Mouse (Mus musculus) testis, adult 2 months (tissue): ENCODE results near the gene Nr1d1. TPM values are rescaled to one million over a fixed set of nuclear protein-coding genes. Genes with fewer than 3 reads are reported as not detected.

ENCODE experiments used
- H3K27ac ChIP-seq: fragments of 200-500 bp; 2 replicates; pipeline ENCODE4 v1.5.1; 2012; ENCODE audit warnings: low read depth, low read length; ENCODE audit not compliant: control insufficient read depth, insufficient read depth
- H3K27me3 ChIP-seq: fragments of 200-500 bp; 2 replicates; pipeline ENCODE4 v1.6.1; 2012; ENCODE audit warnings: mild to moderate bottlenecking, low read length, moderate library complexity; ENCODE audit not compliant: control insufficient read depth, insufficient read depth
- H3K36me3 ChIP-seq: fragments of 200-500 bp; 2 replicates; pipeline ENCODE4 v1.6.1; 2012; ENCODE audit warnings: mild to moderate bottlenecking, low read length; ENCODE audit not compliant: control insufficient read depth, insufficient read depth
- H3K4me1 ChIP-seq: fragments of 200-500 bp; 2 replicates; pipeline ENCODE4 v1.6.1; 2012; ENCODE audit warnings: low read length; ENCODE audit not compliant: control insufficient read depth, insufficient read depth
- H3K4me3 ChIP-seq: fragments of 200-500 bp; 2 replicates; pipeline ENCODE4 v1.5.1; 2012; ENCODE audit warnings: low read depth, mild to moderate bottlenecking, low read length, moderate library complexity, mixed read lengths; ENCODE audit not compliant: control insufficient read depth
- CTCF ChIP-seq: fragments of 200-500 bp; IDR thresholded peaks from 2 replicates; pipeline ENCODE4 v1.5.1; 2012; ENCODE audit warnings: low read depth, mild to moderate bottlenecking, inconsistent platforms, low read length, moderate library complexity; ENCODE audit not compliant: control insufficient read depth, insufficient read depth, insufficient replicate concordance
- POLR2A ChIP-seq: fragments of 200-500 bp; IDR thresholded peaks from 2 replicates; pipeline ENCODE4 v1.6.1; 2012; ENCODE audit warnings: low read depth, mild to moderate bottlenecking, inconsistent platforms, low read length, moderate library complexity; ENCODE audit not compliant: control insufficient read depth
- polyA plus RNA-seq: library from polyadenylated mRNA; depleted of rRNA; stranded (reverse); fragments of >200 nt; gene quantifications from 2 replicates; pipeline ENCODE4 v1.2.3, GENCODE M21; 2012; rRNA removed

Nr1d1 gene
- 34.7 and 38.6 TPM in 2 replicates for polyA plus RNA-seq

DNA sequence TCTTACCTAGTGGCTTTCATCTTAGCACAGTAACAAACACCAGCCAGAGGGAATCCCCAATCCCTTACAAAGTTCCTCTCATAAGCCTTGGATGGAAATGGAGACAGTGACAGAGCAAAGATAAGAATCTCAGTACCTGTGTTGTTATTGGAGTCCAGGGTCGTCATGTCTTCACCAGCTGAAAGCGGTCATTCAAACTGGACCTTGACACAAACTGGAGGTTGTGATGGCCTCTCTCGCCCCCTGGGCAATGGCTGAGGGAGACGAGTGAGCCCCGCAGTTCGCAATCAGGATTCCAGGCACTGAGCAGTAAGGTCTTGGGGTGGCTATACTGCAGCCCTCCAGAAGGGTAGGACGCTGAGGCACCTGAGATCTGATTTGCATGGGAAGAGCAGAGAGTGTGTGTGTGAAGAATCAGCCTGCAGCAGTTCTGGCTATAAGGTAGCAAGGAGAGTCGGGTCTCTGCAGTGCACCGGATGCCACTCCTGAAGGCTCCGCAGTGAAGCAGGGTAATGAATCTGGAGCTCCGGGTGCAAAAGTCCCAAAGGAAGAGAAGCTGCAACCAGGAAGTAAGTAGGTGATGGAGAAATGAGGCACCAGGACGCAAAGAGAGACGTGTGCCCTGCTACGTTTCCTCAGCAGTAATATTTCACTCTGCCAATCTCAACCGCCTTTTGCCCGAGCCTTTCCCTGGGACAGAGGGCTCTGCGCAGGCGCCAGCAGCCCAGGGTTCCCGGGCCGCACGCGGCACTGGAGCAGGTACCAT is at the start of gene Nr1d1:
Gene Nr1d1 (minus strand): TSS at position 752 of the 766 bp plus-strand sequence.
- Histone ChIP-seq H3K27me3 (no peaks in the 10 kb centered on the region), H3K4me1 (peaks cover 35% of the 10 kb centered on the region), H3K36me3 (no peaks in the 10 kb centered on the region), H3K27ac (peak within 1 kb of the TSS; percentile 94), H3K4me3 (peak within 1 kb of the TSS; percentile 89)
- peak; percentile 55 for TF ChIP-seq POLR2A
- TF ChIP-seq CTCF = no peak

DNA sequence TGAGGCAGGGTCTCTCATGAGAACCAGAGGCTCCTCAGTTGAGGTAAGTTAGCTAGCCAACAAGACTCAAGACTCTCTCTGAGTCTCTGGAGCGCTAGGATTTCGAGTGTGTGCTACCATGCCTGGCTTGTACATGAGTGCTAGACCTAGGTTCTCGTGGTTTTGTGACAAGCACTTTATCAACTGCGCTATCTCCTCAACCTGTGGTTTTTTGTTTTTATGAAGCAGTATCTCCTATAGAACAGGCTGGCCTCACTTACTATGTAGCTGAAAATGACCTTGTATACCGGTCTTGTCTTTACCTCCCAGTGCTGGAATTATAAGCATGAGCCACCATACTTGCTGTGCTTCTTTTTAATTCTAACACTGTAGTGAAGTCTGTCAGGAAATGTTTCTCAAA is 45.8 kb upstream of the Nr1d1 start:
- H3K4me3 ChIP-seq = no peak overlapping the region
- no peak for TF ChIP-seq POLR2A
- no peak for TF ChIP-seq CTCF
- H3K27ac ChIP-seq = no peak overlapping the region
- peaks cover 6% of the 10 kb centered on the region for H3K36me3 ChIP-seq
- H3K4me1 ChIP-seq = no peaks in the 10 kb centered on the region
- H3K27me3 ChIP-seq = no peaks in the 10 kb centered on the region

DNA sequence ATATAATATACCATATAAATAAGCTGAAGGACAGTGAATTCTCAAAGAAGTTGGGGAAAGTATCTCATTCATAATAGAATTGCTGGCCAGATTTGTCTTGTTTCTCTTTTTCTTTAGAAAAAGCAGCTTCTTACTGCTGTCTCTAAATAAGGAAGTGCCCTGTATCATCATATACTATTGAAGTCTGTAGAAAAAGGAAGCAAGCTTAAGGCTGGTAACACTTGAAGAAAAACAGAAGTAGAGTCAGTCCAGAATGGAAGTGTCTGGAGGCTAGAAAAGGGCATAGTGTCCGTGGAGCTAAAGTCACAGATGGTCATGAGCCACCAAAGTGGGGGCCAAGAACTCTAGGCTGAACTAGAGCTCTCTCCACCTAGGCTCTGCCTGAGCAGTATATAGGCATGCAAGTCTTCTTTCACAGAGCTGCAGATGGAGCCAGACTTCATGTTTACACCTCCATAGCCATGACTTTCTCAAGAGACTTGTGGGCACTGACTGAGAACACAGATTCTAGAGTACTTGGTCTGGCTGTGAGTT is 41.6 kb upstream of the Nr1d1 start:
- Histone ChIP-seq H3K4me3 (no peak overlapping the region), H3K36me3 (peaks cover 4% of the 10 kb centered on the region), H3K27me3 (no peaks in the 10 kb centered on the region), H3K27ac (no peak overlapping the region), H3K4me1 (no peaks in the 10 kb centered on the region)
- TF ChIP-seq CTCF (no peak), POLR2A (no peak)

DNA sequence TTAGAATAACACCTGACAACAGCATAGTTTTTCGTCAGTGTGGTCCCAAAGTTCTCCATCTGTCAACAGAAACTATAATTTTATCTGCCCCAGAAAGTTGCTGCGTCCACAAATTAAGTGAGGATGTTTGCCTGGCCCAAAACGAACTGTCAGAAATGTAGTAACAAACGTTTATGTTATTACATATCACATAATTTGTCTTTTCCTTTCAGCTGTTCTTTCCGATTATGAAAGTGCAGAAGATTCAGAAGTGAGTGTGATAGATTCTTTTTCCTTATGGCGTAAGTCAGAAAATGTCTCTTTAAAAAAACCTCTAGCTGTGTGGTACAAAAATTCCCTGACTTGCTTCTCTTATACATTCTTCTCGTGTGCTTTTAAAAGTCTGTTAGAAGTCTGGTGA is 35.6 kb upstream of the Nr1d1 start:
- Histone ChIP-seq H3K27me3 (no peaks in the 10 kb centered on the region), H3K36me3 (peaks cover 3% of the 10 kb centered on the region), H3K27ac (no peak overlapping the region), H3K4me1 (no peaks in the 10 kb centered on the region), H3K4me3 (peak overlapping the region; percentile 95)
- TF ChIP-seq CTCF (no peak), POLR2A (no peak)

DNA sequence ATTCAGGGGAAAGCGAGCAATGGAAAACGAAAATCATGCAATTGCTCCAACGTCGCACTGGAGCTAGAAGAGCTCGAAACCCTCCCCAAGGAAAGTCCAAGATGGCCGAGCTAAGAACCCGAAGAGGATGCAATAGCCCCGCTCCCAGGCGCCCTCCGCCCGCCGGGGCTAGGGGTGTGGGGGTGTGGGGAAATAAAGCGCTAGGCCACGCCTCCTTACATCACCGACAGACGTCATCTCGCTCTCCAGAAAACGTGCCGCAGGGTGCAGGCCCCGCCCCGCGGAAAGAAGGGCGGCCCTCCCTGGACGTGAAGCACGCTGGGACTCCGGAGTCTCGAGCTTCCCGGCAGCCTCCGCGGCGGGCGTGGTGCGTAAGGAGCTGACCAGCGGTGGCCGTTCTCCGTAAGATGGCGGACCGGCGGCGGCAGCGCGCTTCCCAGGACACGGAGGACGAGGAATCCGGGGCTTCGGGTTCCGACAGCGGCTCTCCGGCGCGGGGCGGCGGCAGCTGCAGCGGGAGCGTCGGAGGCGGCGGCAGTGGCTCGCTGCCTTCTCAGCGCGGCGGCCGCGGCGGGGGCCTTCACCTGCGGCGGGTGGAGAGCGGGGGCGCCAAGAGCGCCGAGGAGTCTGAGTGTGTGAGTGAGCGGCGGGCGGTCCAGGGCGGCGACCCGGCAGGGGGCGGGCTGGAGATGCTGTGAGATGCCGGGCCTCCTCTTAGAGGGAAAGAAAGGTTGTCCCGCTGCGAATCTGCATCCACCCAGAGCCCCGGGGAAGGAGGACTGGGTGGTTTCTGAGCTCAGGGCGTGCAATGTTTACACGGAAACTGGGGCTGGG is 34.5 kb upstream of the Nr1d1 start:
- Histone ChIP-seq H3K4me1 (no peaks in the 10 kb centered on the region), H3K36me3 (peaks cover 1% of the 10 kb centered on the region), H3K27me3 (no peaks in the 10 kb centered on the region), H3K27ac (peak overlapping the region; percentile 94), H3K4me3 (peak overlapping the region; percentile 95)
- TF ChIP-seq CTCF (no peak), POLR2A (peak; percentile 99)

DNA sequence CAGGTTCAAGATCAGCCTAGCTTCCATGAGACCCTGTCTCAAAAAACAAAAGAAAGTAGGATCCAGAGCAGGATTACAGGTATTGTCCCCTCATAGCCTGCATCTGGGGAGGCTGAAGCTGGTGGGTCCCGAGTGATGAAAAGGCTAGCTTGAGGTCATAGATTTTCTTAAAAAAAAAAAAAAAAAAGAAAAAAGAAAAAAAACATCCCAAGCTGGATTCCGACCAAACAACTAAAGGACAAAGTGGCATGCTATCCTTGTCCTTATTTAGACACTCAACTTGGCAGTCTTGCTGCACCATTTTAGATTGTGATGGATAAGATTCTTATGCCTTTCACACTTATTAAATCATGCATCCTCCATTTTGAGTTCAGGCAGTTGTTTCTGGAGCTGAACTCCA is 33.3 kb upstream of the Nr1d1 start:
- Histone ChIP-seq H3K36me3 (peaks cover 3% of the 10 kb centered on the region), H3K27me3 (no peaks in the 10 kb centered on the region), H3K4me3 (peak overlapping the region; percentile 27; the same call in 1 of the 2 replicates), H3K27ac (no peak overlapping the region), H3K4me1 (no peaks in the 10 kb centered on the region)
- TF ChIP-seq CTCF (no peak), POLR2A (no peak)

DNA sequence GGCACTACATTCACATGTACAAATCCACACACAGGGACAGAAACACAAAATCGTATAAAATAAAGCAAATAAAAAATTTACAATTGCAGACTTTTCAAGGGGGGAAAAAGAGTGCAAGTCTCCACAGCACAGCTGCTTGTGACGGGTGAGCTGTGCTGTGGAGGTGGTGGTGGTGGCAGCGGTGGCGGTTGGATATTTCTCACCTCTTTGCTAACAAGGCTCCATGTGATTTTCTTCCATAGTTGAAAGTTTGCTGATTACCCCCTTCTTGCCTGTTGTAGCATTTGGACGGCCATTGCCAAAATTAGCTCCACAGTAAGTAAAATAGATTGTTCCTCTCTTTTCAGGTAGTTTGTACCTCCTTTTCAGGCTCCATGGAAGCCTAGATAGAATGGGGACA is 29.5 kb upstream of the Nr1d1 start, which contains the start of gene Casc3:
Gene Casc3 (plus strand): TSS at position 301 of the 400 bp plus-strand sequence.
- TF ChIP-seq POLR2A = no peak
- TF ChIP-seq CTCF = no peak
- Histone ChIP-seq H3K27ac (no peak within 1 kb of the TSS), H3K4me3 (no peak within 1 kb of the TSS), H3K4me1 (no peaks in the 10 kb centered on the region), H3K36me3 (peaks cover 3% of the 10 kb centered on the region; the same call in 1 of the 2 replicates), H3K27me3 (no peaks in the 10 kb centered on the region)
